24 mouse cellular contexts compared by ENCODE assay signal in the genomic region with DNA sequence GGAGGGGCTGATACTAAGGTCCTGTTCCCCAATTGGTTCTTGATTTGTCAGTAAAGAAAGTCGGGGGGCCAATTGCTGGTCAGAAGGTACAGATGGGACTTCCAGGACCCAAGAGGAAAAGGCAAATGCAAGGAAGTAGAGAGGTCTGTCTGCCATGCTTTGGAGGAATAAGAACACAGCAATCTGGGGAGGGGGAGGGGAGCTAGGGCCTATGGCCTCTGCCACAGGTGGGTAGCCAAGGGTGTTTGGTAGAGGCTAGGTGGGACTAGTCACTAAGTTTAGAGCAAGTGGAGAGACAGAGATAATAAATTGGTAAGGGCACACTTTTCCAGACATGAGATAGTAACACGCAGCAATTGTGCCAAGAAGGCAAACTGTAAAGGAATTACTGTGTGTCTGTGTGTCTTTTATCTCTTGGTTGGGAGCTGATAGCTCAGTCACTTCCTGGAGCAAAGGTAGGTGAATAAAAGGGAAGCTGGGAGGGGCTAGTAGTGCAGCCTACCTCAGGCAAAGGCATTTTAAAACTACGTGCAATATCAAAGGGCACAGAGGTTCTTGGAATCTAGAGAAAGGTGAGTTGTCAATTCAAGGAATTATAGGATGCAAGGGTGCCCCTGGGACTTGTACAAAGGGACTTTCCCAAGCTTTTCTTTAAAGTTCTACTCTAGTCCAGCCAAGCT. TPM values are rescaled to one million over a fixed set of nuclear protein-coding genes. Genes with fewer than 3 reads are reported as not detected.
"Had no signal": no experiment of that assay in that cellular context is flagged by ENCODE, and none has a peak within 500 bp of the region (broad histone marks: within the 10 kb centered on the region; RNA-seq: fewer than 3 reads in every experiment).

No protein-coding gene starts in this region.

- H3K4me1 ChIP-seq: kidney, embryonic 15.5 days; limb, embryonic 13.5 days; liver, embryonic 12.5 days; liver, embryonic 15.5 days; lung, embryonic 15.5 days; midbrain, embryonic 12.5 days; midbrain, embryonic 15.5 days; neural tube, embryonic 12.5 days; neural tube, embryonic 15.5 days had no signal

- H3K36me3 ChIP-seq: kidney, embryonic 15.5 days; limb, embryonic 13.5 days; liver, embryonic 12.5 days; liver, embryonic 15.5 days; lung, embryonic 15.5 days; midbrain, embryonic 12.5 days; midbrain, embryonic 15.5 days; neural tube, embryonic 12.5 days; neural tube, embryonic 15.5 days had no signal

- DNase-seq: kidney, postnatal 14 days; kidney, postnatal 4 days; layer of hippocampus, postnatal 36 days; left cerebral cortex, postnatal 4 days; liver; lung, adult 18-20 months; lung, postnatal 10 days; lung, postnatal 36 days; retina, postnatal 1 day; right cerebral cortex, postnatal 25 days; thymus, adult 18-20 months; thymus, postnatal 36 days had no signal

- H3K27me3 ChIP-seq: kidney, embryonic 15.5 days; limb, embryonic 13.5 days; liver, embryonic 12.5 days; liver, embryonic 15.5 days; lung, embryonic 15.5 days; midbrain, embryonic 12.5 days; midbrain, embryonic 15.5 days; neural tube, embryonic 12.5 days; neural tube, embryonic 15.5 days had no signal

- ATAC-seq: inflammation-experienced regulatory T-cells, adult 6 months; liver, embryonic 12.5 days; midbrain, embryonic 15.5 days had no signal

- H3K4me3 ChIP-seq: kidney, embryonic 15.5 days; layer of hippocampus, adult 2 months; limb, embryonic 13.5 days; liver, embryonic 12.5 days; liver, embryonic 15.5 days; lung, embryonic 15.5 days; midbrain, embryonic 12.5 days; midbrain, embryonic 15.5 days; neural tube, embryonic 12.5 days; neural tube, embryonic 15.5 days had no signal

- H3K27ac ChIP-seq: kidney, embryonic 15.5 days; layer of hippocampus, adult 2 months; limb, embryonic 13.5 days; liver, embryonic 12.5 days; liver, embryonic 15.5 days; lung, embryonic 15.5 days; midbrain, embryonic 12.5 days; midbrain, embryonic 15.5 days; neural tube, embryonic 12.5 days; neural tube, embryonic 15.5 days had no signal

- H3K9ac ChIP-seq: kidney, embryonic 15.5 days; limb, embryonic 13.5 days; liver, embryonic 12.5 days; liver, embryonic 15.5 days; lung, embryonic 15.5 days; midbrain, embryonic 12.5 days; midbrain, embryonic 15.5 days; neural tube, embryonic 12.5 days; neural tube, embryonic 15.5 days had no signal

- H3K9me3 ChIP-seq: kidney, embryonic 15.5 days; limb, embryonic 13.5 days; liver, embryonic 12.5 days; liver, embryonic 15.5 days; lung, embryonic 15.5 days; midbrain, embryonic 12.5 days; midbrain, embryonic 15.5 days; neural tube, embryonic 12.5 days; neural tube, embryonic 15.5 days had no signal

- H3K4me2 ChIP-seq: kidney, embryonic 15.5 days; limb, embryonic 13.5 days; liver, embryonic 12.5 days; liver, embryonic 15.5 days; lung, embryonic 15.5 days; midbrain, embryonic 12.5 days; midbrain, embryonic 15.5 days; neural tube, embryonic 12.5 days; neural tube, embryonic 15.5 days had no signal

RNA-seq across cellular contexts. Expression of a gene that starts 43.2 kb away (rescaled TPM):
- total RNA-seq: megakaryocyte-erythroid progenitor cell, adult 5-6 weeks had no signal
- polyA plus RNA-seq: inflammation-experienced regulatory T-cells, adult 6 months; liver, embryonic 15.5 days had no signal
